Mouse (Mus musculus) liver, embryonic 14.5 days (tissue): ENCODE results near the gene Flcn. TPM values are rescaled to one million over a fixed set of nuclear protein-coding genes. Genes with fewer than 3 reads are reported as not detected.

Experiments
- ATAC-seq: fragments of 200-750 bp; cut with Nextera tagmentation; 2 replicates; pipeline ENCODE4 v1.8.0; 2017; ENCODE audit warnings: moderate number of reproducible peaks, mild to moderate bottlenecking, moderate library complexity; ENCODE audit not compliant: insufficient read depth
- DNase-seq, 3 experiments: peaks; one replicate each; pipeline ENCODE4 v3.0.0-alpha.2; 2012 to 2013; ENCODE audit warnings: low read depth in 3 of 3, low spot score in 3 of 3
- H3K27ac ChIP-seq: fragments of 300-500 bp; sonication (generic); 2 replicates; pipeline ENCODE4 v1.5.1; 2014; ENCODE audit warnings: moderate library complexity, mild to moderate bottlenecking, control low read depth, inconsistent platforms
- H3K27me3 ChIP-seq: fragments of 300-500 bp; sonication (generic); 2 replicates; pipeline ENCODE4 v1.6.1; 2014; ENCODE audit warnings: mild to moderate bottlenecking, low read length, moderate library complexity; ENCODE audit not compliant: control insufficient read depth, insufficient read depth
- H3K36me3 ChIP-seq: fragments of 300-500 bp; sonication (generic); replicated peaks from 2 replicates; pipeline ENCODE4 v1.6.1; 2014; ENCODE audit warnings: low read depth; ENCODE audit not compliant: control insufficient read depth, insufficient read depth
- H3K4me1 ChIP-seq, 2 experiments: fragments of 200-500 bp in 1 of 2; fragments of 300-500 bp in 1 of 2; sonication (generic) in 1 of 2; replicated peaks; 2 replicates each; pipeline ENCODE4 v1.6.1; 2012 to 2014; ENCODE audit warnings: antibody characterized with exemption in 1 of 2, inconsistent platforms in 1 of 2, low read length in 1 of 2; ENCODE audit not compliant: control insufficient read depth in 2 of 2, insufficient read depth in 2 of 2
- H3K4me2 ChIP-seq: fragments of 300-500 bp; sonication (generic); 2 replicates; pipeline ENCODE4 v1.6.1; 2014; ENCODE audit warnings: low read depth, mild to moderate bottlenecking, control low read depth, moderate library complexity
- H3K4me3 ChIP-seq, 2 experiments: fragments of 200-500 bp in 1 of 2; fragments of 300-500 bp in 1 of 2; sonication (generic) in 1 of 2; 2 replicates each; pipeline ENCODE4 v1.5.1; 2012 to 2014; ENCODE audit warnings: low read depth in 2 of 2, low read length in 2 of 2, mild to moderate bottlenecking in 2 of 2, control low read depth in 1 of 2, inconsistent platforms in 1 of 2, moderate library complexity in 1 of 2; ENCODE audit not compliant: insufficient read depth in 1 of 2
- H3K9ac ChIP-seq: fragments of 300-500 bp; sonication (generic); replicated peaks from 2 replicates; pipeline ENCODE4 v1.6.1; 2014; ENCODE audit warnings: mild to moderate bottlenecking, control low read depth, moderate library complexity
- H3K9me3 ChIP-seq: fragments of 300-500 bp; sonication (generic); 2 replicates; pipeline ENCODE4 v1.6.1; 2016; ENCODE audit warnings: low read length, mixed read lengths; ENCODE audit not compliant: control insufficient read depth
- CTCF ChIP-seq: IDR thresholded peaks from 2 replicates; pipeline ENCODE4 v1.5.1; 2016; ENCODE audit warnings: antibody characterized with exemption, low read depth, control low read depth
- EP300 ChIP-seq: IDR thresholded peaks from 2 replicates; pipeline ENCODE4 v1.6.1; 2016; ENCODE audit warnings: antibody characterized with exemption, low read depth
- WGBS: fragments of 180-500 bp; shearing (Covaris S2); extraction: QIAGEN DNeasy Blood & Tissue Kit; methylation state at CpG from one replicate; pipeline ENCODE4 v1.1.7; 2014; ENCODE audit not compliant: insufficient replicate concordance; 5-methylcytosine and 5-hydroxymethylcytosine counted together
- polyA plus RNA-seq, 2 experiments: library from polyadenylated mRNA; depleted of rRNA in 1 of 2; stranded (reverse) in 1 of 2; unstranded in 1 of 2; fragments of >200 nt; fragmentation: Nextera tagmentation in 1 of 2; extraction: Ambion mirVana in 1 of 2; gene quantifications; 2 replicates each; pipeline versions ENCODE4 v1.2.1 to v1.2.3; 2012 to 2014

Flcn gene
- polyA plus RNA-seq, 2 experiments = 7.2 to 11.1 TPM

DNA sequence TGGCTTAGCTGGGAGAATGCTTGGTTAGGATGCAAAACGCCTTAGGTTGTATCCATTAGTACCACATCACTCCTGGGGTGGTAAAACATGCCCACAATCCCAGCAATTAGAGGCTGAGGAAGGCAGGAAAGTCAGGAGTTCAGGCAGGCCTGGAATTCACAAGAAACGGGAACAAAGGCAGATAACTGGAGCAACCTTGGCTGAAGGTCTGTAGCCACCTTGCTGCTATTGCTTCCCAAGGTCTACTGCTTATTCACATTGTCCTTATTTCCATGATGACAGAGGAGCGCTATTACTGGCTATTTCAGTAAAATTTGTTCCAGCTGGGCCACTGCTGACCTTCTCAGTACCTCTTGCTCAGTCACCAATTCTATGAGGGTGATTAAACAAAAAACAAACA, 3.5 kb upstream of the Flcn start:
- Histone ChIP-seq H3K4me3 (no peak overlapping the region), H3K27me3 (no peaks in the 10 kb centered on the region), H3K36me3 (peaks cover 16% of the 10 kb centered on the region), H3K9ac (no peak overlapping the region), H3K4me1 (peaks cover 12 to 16% of the 10 kb centered on the region in 2 experiments), H3K9me3 (no peaks in the 10 kb centered on the region), H3K4me2 (no peak overlapping the region), H3K27ac (no peak overlapping the region)
- WGBS = 63% methylated on average over 3 of the region's 3 CpGs
- ATAC-seq (no peak), DNase-seq (no peak)
- no peak for TF ChIP-seq CTCF

- peak overlapping the region; percentile 89 for H3K4me2 ChIP-seq
Measured at GRCm38 (mm10) chr11:59811211-59811610, 1.4 kb upstream of the Flcn start.

DNA sequence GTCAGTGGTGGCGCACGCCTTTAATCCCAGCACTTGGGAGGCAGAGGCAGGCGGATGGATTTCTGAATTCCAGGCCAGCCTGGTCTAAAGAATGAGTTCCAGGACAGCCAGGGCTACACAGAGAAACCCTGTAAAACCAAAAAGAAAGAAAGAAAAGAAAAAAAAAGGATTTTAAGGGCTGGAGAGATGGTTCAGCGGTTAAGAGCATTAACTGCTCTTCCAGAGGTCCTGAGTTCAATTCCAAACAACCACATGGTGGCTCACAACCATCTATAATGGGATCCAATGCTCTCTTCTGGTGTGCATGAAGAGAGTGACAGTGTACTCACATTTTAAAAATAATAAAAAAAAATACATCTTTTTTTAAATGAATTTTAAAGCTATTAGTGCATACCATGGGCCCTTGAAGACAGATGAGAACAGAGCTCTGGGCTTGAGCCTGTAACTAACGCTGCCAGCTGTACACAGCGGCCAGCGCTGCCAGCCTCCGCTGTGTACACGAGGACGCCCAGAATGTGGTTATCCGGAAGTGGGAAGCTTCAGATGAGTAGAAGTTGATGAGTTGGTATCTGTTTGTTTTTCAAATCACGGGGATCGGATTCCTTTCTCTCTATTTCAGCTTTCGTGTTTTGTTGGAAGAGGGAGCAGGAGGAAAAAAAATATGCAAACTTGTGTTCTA, 803 bp upstream of the Flcn start:
- peaks cover 12 to 16% of the 10 kb centered on the region in 2 experiments for H3K4me1 ChIP-seq
- H3K9ac ChIP-seq = peak overlapping the region; percentile 96
- no peaks in the 10 kb centered on the region for H3K9me3 ChIP-seq
- TF ChIP-seq CTCF (0 out of 2 replicates have a peak, but pooled peaks have one; percentile 4), EP300 (no peak)
- peak in 2 of 3 experiments; percentile 10 to 12 for DNase-seq
- WGBS = 35% methylated on average over 14 of the region's 14 CpGs
- H3K27me3 ChIP-seq = no peaks in the 10 kb centered on the region
- peaks cover 4% of the 10 kb centered on the region for H3K36me3 ChIP-seq
- H3K4me2 ChIP-seq = peak overlapping the region; percentile 89
- ATAC-seq = no peak
- peak overlapping the region; percentile 72 to 73 for H3K4me3 ChIP-seq
- peak overlapping the region; percentile 87 for H3K27ac ChIP-seq

More at GRCm38 (mm10) chr11:59811211-59811610, 1.4 kb upstream of the Flcn start:
- DNase-seq (no peak), ATAC-seq (no peak)
- H3K27me3 ChIP-seq = no peaks in the 10 kb centered on the region
- peaks cover 12 to 16% of the 10 kb centered on the region in 2 experiments for H3K4me1 ChIP-seq
- no peaks in the 10 kb centered on the region for H3K9me3 ChIP-seq
- peak overlapping the region in 1 of 2 experiments; percentile 73; a peak in 2 of 4 replicates for H3K4me3 ChIP-seq
- no peak for TF ChIP-seq EP300
- no peak for TF ChIP-seq CTCF
- H3K36me3 ChIP-seq = peaks cover 4% of the 10 kb centered on the region
- H3K9ac ChIP-seq = peak overlapping the region; percentile 37; the same call in 1 of the 2 replicates
- H3K27ac ChIP-seq = no peak overlapping the region; the same call in 1 of the 2 replicates
- WGBS = 69% methylated on average over 4 of the region's 4 CpGs

DNA sequence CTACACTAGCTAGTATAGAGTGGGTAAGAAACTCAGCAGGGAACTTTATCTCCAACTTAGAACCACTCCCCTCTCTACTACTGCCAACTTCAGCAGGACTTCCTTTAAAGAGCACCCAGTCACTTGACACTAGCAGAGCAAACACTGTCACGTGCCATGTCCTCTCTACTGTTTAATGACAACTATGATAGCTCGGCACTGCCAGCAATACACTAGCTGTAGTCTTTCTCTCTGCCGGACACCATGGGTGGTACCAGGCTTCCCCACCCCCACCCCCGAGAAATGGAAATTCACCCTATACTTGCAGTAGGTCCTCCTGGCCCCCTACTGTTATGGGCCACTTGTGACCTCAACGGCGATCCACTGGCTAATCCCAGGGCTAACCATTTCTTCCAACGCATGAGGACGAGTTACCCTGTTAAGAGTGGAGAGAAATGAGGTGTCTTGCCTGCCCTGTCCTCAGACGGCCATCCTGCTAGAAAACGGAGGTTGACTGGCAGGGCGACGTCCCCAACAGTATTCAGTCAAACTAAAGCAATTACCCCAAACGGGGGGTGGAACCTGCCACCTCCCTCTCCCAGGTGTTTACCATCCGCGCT, 646 bp downstream of the Flcn start:
- WGBS = under 1% methylated on average over 15 of the region's 15 CpGs
- peak; percentile 55 to 70 (median 55) for DNase-seq

More for the DNA sequence above, 646 bp downstream of the Flcn start:
- H3K27ac ChIP-seq = peak overlapping the region; percentile 87
- H3K4me2 ChIP-seq = peak overlapping the region; percentile 89
- ATAC-seq = peak; percentile 51
- TF ChIP-seq EP300 = no peak
- no peak for TF ChIP-seq CTCF
- H3K27me3 ChIP-seq = no peaks in the 10 kb centered on the region
- peaks cover 7% of the 10 kb centered on the region for H3K36me3 ChIP-seq
- H3K4me3 ChIP-seq = peak overlapping the region; percentile 72 to 73
- H3K4me1 ChIP-seq = peaks cover 12% of the 10 kb centered on the region in 2 experiments
- peak overlapping the region; percentile 96 for H3K9ac ChIP-seq
- H3K9me3 ChIP-seq = no peaks in the 10 kb centered on the region
